Mouse (Mus musculus) heart, postnatal 36 days (tissue): Measurements from ENCODE around the gene Ifitm10. TPM values are rescaled to one million over a fixed set of nuclear protein-coding genes. Genes with fewer than 3 reads are reported as not detected.

ENCODE experiments used
- DNase-seq, 2 experiments: peaks; one replicate each; pipeline ENCODE4 v3.0.0; 2021 to 2022
- intact Hi-C: fragments of 180-260 bp; cut with DNase I; formaldehyde crosslinking; loops from one replicate; pipeline ENCODE4 v1.15.1; 2025
- total RNA-seq, 2 experiments: library from RNA; stranded (reverse); gene quantifications; 2 replicates each; pipeline ENCODE4 v1.2.3; 2021

Gene Ifitm10
- total RNA-seq, 2 experiments from 2014 or later = 1.8 to 2.0 TPM

DNA sequence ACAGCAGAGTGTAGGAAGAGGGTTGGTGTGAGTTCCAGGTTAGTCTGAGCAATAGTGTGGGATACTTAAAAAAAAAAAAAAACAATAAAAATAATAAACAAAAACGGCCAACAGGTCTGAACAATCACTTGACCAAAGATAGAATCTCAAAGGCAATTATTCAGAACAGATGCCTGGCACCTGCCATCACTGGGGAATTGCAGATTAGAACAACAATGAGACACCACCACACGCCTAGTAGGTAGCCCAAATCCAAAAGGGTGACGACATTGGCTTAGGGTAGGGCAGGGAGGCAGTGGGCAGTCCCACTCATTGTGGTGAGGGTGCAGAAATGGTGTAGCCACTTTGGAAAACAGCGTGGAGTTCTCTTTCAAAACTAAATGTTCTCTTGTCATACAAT is 18.1 kb upstream of the Ifitm10 start:
- DNase-seq = no peak
- intact Hi-C loops = no loop called here

DNA sequence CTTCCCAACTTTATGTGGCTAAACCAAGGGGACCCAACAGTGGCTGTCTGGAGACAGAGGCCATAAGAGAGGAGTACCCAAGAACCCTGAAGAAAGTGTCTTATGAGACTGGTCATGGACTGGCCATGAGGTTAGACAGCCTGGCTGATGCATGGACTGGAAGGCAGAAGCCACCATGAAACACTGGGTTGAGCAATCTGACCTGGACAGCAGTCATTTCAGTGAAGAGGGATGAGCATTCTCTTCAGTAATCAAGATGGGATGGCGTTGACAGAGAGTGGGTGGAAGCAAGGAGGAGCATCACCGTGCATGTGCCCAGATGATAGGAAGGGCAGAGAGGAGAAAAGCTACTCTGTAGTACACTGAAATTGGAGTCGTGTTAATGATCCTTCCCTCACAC is 17.6 kb upstream of the Ifitm10 start:
- DNase-seq = no peak
- intact Hi-C loops = no loop called here

DNA sequence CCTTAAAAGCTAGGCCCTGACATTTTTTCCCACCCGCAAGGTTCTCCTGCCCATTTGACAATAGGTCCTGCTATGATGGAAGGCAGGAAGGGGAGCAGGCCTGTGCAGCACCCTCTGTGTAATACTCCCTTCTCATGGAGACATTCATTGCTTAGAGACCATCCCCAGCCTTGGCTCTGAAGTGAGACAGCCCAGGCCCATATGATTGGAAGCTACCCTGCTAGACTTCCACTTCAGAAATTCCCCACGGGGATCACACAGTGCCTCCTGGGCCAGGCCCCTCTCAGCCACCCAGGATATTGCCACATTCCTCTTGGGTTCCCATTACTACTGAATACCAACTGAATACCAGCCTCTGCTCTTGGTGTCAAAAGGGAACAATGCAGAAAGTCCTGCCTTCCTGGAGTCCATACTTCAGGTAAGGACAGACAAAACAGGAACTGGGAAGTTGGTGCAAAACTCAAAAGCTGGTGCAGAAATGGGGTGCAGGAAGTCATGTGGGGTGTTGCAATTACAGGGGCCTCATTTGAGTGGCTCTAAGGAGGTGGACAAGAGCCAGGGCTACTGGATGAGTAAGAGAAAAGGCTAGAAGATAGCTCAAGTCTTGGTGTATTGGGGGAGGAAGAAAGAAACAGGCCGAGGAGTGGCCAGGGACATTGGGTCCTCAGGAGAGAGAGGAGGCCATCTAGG is 16.6 kb upstream of the Ifitm10 start:
- DNase-seq = no peak
- intact Hi-C loops = no loop called here

DNA sequence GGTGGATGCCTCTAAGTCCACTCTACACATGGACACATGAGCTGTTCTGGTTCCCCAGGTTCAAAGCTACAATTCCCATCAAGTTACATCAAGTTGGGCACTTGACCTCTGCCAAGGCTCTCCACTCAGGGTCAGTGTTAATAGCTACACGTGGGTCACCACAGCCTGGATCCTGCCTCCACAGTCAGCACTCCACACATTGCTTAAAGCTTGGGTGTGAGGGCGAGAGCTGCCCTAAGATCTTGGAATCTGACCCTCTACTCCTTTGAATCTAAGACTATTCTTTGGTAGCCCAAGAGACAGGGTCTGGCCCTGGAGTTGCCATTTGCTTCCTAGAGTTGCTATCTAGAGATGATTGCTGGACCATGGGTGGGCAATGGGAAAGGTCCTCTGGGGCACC is 15.2 kb upstream of the Ifitm10 start:
- intact Hi-C loops = no loop called here

DNA sequence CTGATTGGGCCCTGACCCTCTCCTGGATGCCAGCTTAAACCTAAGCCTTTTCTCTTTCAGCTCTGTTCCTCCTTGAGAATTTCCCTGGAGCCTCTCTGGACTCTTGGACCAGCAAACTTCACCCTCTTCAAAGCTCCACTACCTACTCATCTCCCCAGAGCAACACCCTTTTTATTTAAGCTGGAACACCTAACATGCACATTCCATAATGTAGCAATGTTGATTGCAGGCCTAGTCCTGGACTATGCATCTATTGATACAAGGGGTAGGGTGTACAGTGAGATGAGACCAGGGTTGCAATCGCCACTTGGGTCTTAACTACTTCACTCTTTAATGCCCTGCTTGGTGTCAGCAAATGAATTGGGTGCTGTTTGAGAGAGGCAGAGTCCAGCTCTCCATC is 14.6 kb upstream of the Ifitm10 start:
- DNase-seq = no peak
- intact Hi-C loops = no loop called here

More for the DNA sequence above, 15.2 kb upstream of the Ifitm10 start:
- DNase-seq = no peak

DNA sequence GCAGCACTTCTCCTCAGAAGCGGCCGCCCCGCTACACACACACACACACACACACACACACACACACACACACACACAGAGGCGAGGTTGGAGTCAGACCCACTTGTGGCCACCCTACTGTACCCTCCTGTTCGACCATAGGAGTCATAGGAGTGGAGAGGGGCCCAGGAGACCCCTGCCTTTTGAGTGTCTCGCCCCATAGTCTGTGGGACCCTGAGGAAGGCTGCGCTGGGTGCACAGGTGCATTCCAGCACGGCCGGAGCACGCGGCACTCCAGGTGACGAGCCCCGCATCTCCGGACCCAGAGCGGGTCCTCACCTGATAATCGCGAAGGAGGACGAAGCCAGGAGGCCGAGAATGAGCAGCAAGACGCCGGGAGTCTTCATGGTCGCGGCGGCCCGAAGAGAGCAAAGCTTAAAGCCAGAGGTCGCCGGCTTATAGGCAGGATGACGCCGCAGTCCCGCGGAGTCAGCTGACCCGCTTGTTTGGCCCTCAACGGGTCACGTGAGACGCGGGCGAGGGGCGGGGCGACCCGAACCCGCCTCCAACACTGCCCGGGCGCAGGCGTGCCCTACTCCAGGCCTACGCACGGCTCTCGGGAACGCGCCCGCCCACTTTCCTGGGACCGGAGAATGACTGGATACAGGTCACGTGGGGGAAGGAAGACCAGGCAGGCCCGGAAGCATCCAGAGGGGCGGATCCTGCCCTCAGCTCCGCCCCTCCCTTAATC is 14.0 kb upstream of the Ifitm10 start, which contains the start of gene Ctsd:
Gene Ctsd, minus strand, starts transcription at position 620 of the 730 bp plus-strand sequence.
- intact Hi-C loops = no loop called here
- DNase-seq = peak; percentile 96 to 98

DNA sequence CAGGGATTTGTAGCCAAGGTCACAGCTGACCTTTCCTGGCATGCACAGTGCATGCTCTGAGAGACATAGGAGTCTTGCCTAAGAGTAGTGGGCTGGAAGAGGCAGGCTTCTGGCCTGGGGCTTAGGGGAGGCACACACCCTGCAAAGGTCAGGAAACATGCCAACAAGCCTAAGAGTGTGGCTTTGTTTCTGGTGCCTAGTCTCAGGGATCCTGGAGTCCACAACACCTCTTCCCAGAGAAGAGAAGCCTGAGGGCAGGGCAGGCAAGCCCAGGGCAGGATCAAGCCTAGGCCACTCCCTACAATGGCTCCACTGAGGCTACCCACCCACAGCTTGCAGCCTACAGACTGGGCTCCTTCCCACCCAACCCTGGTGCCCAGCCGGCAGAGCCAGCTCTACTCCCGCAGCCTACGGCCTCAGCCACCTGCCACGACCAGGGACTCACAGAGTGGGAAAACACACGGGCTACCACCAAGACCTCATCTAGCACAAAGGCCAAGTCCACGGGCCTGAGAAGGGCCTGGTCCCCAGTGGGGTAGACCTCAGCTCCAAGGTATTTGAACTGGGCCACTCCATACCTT is 13.2 kb upstream of the Ifitm10 start:
- intact Hi-C loops = no loop called here
- DNase-seq = peak in 1 of 2 experiments; percentile 48

DNA sequence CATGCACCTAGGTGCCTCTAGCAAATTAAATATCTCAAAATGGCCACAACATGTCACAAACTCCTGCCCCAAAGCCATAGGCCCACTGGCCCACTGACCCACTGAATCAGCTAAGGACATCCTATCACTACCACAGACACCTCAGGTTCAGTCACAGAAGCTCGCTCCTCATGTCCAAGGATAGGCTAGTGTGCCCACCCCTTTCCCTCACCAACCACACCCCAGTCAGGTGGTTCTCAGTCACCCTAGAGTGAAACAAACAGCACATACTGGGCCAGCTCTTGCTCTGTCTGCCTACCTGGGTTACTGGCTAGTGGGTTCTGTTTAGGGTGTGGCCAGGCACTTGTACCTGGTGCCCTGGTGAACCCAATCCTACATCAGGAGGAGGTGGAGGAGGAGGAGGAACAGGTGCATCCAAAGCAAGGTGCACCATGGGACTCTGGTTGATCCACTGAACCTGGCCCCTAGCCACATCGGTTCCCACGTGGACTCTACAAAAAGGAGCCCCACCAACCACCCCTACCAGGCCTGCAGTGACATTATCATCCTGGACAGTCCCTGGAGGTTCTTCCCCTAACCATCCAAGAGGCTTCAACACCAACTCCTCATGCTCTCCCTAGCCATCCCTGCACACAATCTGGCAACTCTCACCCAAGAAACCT is 12.3 kb upstream of the Ifitm10 start:
- intact Hi-C loops = no loop called here
- DNase-seq = no peak

DNA sequence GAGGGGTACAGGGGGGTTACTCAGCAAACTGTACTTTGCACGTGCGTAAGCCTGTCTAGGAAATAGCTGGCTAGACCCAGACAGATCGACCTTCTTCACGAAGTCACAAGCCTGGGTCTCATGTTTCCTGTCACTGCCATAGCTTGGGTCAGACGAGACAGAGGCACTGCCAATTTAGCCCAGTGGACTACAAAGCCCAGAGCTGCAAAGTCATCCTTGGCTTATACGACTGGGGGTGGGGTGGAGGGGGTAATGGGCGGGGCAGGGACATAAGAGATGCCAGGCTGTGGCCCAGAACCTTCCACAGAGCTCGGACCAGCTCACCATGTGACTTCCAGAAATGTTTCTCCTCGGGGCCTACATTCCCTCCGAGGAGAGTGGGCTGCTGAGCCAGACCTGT is 10.8 kb upstream of the Ifitm10 start:
- intact Hi-C loops = no loop called here
- DNase-seq = no peak

DNA sequence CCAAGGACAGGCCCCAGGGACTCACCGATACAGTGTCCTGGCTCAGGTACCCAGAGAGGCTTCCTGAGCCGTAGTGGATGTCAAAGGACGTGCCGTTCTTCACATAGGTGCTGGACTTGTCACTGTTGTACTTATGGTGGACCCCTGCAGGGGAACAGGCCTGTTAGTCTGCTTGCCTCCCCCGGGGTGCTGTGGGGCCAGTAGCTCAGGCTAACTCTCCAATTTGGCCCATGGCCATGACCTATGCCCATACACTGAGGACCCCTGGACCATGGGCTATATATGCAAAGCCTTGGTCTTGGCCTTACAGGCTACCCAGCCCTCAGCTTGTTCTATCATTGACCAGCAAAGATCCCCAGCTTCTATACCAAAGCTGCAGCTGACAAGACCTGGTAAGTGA is 9.0 kb upstream of the Ifitm10 start, which contains the start of gene Gm49369:
Gene Gm49369, minus strand, starts transcription at position 101 of the 400 bp plus-strand sequence.
- intact Hi-C loops = no loop called here
- no peak for DNase-seq

DNA sequence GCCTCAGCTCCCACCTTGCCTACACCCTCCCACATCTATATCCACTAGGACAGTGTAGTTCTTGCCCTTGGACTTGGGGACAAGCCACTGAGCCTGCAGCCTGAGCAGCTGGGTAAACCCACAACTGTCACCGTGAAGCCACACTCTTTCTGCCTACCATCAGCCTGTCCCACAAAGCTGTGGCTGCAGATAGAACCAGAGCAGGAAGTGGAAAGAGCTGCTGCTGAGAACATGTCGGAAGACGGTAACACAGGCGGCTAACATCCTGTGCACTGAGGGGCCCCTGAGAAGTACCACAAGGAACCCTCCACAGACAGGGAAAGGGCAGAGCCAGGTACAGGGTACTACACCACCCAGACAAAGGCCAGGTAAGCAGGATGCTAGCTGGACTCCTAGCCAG is 7.6 kb upstream of the Ifitm10 start:
- DNase-seq = no peak
- intact Hi-C loops = no loop called here

DNA sequence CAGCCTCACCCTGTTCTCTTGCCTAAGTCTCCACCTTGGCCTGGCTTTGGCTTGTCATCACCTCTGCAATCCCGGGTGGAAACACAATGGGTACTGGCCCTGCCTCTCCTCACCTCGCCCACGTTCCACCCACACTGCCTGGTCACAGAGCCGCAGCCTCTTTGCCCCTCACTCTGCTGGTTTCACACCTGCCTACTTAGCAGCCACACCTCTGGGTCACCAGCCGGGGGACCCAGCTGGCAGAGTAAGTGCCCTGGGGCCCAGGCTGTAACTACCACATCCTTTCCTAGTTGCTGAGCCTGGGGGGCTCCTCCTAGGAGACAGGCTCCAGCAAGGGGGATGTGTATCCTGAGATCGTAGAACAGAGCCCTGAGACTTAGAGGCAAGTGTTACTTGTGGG is 5.6 kb upstream of the Ifitm10 start:
- intact Hi-C loops = no loop called here
- no peak for DNase-seq

DNA sequence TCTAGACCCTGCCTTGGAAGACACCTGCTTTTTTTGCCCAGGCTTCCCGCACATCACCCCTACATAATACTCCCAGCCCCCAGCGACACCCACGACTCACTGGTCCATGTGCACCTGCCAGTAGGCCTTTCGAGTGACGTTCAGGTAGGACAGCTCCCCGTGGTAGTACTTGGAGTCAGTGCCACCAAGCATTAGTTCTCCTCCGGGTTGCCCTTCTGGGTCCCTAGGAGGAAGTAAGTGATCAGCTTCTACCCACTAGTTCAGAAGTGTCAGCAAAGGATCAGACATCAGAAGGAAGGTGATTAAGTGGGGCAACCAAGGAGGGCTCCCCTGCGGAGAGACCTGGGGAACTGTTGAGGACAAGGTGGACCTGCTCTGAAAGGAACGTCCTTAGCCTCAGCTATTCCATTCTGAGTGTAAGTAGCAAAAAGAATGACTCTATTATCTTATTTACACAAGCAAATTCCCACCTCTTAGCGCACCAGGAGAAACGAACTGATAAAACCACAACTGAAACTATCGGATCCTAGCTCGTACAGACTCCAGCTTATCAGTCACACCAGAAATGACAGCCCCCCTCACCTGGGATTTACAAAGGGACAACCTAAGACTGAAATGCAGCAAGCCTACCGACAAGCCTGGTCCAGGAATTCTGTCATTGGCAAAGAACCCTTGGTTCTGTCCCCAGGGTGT is 3.8 kb upstream of the Ifitm10 start:
- no peak for DNase-seq
- intact Hi-C loops = no loop called here

DNA sequence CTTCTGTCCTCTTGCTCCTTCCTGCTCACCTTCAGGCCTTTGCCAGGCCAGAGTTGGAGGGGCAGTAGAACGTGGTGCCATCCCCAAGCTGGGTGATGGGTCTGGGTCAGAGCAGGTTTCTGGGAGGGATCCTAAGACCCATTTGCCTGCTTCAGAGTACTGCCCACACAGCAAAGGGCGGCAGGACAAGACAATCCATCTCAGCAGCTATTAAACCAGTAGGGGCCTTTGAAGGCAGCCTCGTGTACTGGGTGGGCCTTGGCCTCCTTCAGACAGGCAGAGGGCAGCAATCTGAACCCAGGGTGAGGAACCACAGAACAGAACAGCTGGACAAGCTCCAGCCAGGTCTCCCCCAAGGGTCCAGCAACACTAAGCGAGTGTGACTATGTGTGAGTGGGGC is 2.5 kb upstream of the Ifitm10 start:
- no peak for DNase-seq
- intact Hi-C loops = no loop called here

DNA sequence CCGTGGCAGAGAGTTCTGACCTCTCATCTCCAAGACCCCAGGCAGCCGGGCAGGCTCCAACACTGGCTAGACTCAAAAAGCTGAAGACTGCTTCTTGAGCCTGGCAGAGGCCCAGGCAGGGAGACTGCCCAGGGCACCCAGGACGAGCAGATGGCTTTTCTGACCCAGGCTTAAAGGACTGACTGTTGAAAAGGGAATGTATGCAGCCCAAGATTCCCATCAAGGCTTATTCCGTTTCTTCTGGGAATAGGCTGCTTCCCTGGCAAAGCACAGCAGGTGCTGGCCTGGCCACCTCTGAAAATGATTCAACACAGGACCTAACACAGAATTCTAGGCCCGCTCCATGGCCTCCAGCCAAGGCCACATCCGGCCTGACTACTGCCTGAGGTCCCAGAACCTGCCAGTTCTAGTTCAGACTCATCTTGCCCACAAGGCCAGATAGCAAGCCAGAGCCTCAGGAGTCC is 1.7 kb upstream of the Ifitm10 start:
- peak; percentile 59 for DNase-seq
- intact Hi-C loops = no loop called here

DNA sequence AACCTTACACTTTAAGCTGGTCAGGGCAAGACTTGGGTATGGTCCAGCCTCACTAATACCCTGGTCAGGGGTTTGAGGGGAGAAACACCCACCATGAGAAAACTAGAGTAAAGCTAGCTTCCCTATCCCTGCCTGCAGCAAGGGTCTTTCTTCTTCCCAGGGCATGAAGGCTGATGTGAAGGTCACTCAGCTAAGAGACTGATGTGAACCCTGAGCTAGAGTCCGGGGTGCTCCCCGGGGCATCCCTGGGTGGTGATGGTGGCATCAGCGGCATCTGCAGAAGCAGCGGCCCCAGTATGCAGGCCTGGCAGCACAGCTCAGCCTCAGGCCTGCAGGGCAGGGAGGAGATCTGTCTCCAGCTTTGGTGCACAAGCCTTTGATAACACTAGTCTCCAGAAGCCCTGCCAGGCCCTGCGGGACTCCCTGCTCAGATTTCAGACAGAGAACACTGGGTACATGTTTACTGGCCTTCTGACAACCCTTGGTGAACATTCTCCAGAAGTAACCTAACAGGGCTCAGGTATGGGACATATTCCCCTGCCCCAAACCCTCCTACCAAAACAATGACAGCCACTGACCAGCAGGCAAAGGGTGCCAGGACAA is 961 bp upstream of the Ifitm10 start:
- intact Hi-C loops = no loop called here
- DNase-seq = peak in 1 of 2 experiments; percentile 42

DNA sequence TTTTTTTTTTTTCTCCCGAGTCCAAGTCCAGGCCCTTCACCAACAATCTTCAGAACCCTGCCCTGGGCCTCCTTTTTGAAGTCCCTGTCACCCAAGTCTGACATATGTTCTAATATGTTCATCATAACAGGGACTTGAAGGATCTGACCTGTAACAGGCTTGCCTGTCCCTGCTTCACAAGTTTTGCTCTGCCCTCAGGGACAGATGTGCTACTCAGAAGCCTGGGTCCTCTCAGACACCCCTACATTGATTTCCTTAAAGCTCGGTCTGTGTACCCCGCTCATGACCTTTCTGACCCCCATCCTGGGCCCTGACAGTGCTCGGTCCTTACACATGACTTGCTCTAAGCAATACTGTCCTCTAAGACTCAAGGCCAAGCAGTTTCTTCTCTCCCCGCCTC is 514 bp downstream of the Ifitm10 start:
- intact Hi-C loops = no loop called here
- no peak for DNase-seq

DNA sequence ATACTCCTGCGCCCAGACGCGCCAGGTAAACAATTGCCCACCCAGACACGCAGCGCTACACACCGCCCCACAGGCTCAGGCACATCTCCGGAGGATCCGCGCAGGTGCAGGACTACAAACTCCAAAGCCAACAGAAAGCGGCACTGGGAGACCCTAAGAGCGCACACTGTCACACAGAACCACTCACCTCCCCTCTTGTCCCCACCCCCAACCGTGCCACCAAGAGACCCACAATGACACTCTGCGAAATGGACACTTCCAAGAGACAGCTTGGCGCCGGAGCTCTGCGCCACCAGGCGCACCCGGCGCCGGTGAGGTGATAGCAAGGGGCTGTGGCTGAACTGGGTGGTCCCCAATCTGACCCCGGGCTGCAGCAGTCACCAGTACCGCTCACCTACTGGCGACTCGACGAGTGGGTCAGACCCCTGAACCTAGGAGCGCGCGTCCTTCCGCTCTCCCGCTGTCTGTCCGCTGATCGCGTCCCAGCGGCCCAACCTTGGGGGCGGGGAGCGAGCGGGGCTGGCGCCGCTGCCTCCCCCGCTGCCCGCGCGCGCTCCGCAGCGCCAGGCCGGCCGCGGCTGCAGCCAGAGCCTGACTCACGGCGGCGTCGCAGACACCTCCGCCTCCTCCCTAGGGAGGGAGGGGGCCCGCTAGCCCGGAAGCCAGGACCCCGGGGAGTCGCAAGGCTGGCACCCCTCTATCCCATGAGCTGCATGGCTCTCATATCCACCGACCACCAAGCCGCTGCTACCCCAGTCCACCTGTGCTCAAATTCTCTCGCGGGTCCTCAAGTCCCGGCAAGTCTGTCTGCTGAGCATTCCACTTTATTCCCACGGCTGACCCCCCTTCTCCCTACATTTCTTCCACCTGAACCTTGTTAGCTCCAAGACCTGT is 1.5 kb downstream of the Ifitm10 start:
- peak in 1 of 2 experiments; percentile 43 for DNase-seq
- intact Hi-C loops = loop anchor here (2.0 kb wide), 1 partner anchor 33 kb away; no protein-coding TSS in a partner anchor

DNA sequence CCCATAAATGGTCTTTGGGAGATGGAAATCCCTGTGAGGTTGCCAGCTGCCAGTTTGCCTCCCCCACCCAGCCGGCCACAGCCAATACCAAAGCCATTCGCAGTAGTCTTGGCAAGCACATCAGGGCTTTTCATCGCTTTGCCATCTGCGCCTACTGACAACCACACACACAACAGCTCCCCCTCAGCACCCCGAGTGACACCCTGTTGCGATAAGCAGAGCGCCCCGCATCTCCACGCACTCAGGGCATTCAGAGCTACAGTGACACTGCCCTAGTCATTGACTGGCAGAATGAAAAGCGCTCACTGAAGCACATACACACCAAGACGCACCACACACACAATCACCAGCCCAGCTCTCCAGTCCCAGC is 2.2 kb downstream of the Ifitm10 start:
- no peak for DNase-seq
- intact Hi-C loops = loop anchor here (2.0 kb wide), 1 partner anchor 33 kb away; no protein-coding TSS in a partner anchor
